Mouse (Mus musculus): Measurements from ENCODE around the gene Cacng2.

GRCm38 (mm10) chr15:78153045-78153775, 33.4 kb upstream of the Cacng2 start:
- TF ChIP-seq TAL1 (IDR thresholded peaks at IDR 0.05; ENCODE audit: low read length) (no peak), GATA1 (IDR thresholded peaks at IDR 0.05; ENCODE audit: low read length) (no peak)

Data from erythroblast, embryonic 14.5 days (primary cell).